ENCODE assay signal across 22 mouse cellular contexts in the genomic region with DNA sequence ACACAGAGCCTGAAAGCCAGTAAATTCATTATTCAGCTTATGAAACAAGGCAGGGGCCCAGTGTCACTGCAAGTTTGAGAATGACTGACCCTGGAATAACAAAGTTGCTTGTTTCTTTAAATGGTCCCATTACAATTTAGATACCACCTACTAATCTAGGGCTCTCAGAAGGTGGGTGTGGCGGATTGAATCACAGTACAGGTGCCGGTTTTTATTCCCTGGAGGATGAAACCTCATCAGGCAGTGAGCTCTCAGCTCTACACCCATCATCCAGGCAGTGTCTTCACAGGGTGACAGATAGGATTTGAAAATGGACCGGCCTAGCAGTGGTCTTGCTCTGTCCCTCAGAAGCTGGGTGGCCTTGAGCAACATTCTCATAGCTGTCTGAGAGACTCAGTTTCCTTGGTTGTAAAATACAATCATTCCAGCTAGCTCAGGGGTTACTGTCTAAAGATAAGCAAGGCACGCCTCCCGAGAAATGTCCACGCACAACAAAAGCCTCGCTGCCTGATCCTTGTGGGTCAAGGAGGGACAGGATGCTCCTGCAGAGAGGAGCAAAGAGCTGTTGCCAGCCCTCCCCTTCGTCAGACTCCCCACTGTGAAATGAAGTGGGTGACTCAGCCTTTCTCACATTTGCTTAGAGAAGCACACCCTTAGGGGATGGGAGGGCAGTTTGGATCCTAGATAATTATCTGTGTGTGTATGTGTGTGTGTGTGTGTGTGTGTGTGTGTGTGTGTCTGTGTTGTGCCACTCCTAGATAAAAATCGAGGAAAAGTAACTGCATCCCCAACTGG. TPM values are rescaled to one million over a fixed set of nuclear protein-coding genes. Genes with fewer than 3 reads are reported as not detected.
DNase-seq lines count a peak whose midpoint lies in the region; ATAC-seq and TF ChIP-seq lines count a peak whose summit lies in the region.
"Had no signal": no experiment of that assay in that cellular context is flagged by ENCODE, and none has a peak within 500 bp of the region (broad histone marks: within the 10 kb centered on the region; RNA-seq: fewer than 3 reads in every experiment).

No protein-coding gene starts in this region.

- H3K4me2 ChIP-seq in heart, embryonic 14.5 days (ENCODE audit: low read length) = peak overlapping the region; percentile 86
- peak overlapping the region; percentile 86 for H3K4me2 ChIP-seq in myocyte (ENCODE audit: low read depth)
- H3K4me2 ChIP-seq in midbrain, embryonic 16.5 days (ENCODE audit: low read length) = no peak overlapping the region
- H3K4me2 ChIP-seq: embryonic facial prominence, embryonic 13.5 days; forebrain, embryonic 15.5 days; hindbrain, embryonic 15.5 days; intestine, embryonic 15.5 days; limb, embryonic 15.5 days; liver, embryonic 15.5 days had no signal

- ATAC-seq in frontal cortex, adult (ENCODE audit: low TSS enrichment) = peak; percentile 35; the same call in 1 of the 2 replicates
- no peak for ATAC-seq in heart, embryonic 14.5 days (ENCODE audit: insufficient number of reproducible peaks, insufficient read depth, low FRiP score, low read depth)
- no peak for ATAC-seq in midbrain, embryonic 16.5 days
- ATAC-seq: forebrain, embryonic 15.5 days; intestine, embryonic 15.5 days had no signal

- H3K27me3 ChIP-seq in heart, embryonic 14.5 days (ENCODE audit: control insufficient read depth, insufficient read depth, low read length) = 0 out of 2 replicates have a peak, but pooled peaks cover 4% of the 10 kb centered on the region
- H3K27me3 ChIP-seq in myocyte (ENCODE audit: control insufficient read depth, insufficient read depth, insufficient read length) = no peaks in the 10 kb centered on the region
- peaks cover 36% of the 10 kb centered on the region for H3K27me3 ChIP-seq in midbrain, embryonic 16.5 days (ENCODE audit: control insufficient read depth, insufficient read depth, low read depth, low read length)

- no peaks in the 10 kb centered on the region for H3K36me3 ChIP-seq in heart, embryonic 14.5 days (ENCODE audit: control insufficient read depth, insufficient read depth, low read length)
- no peaks in the 10 kb centered on the region for H3K36me3 ChIP-seq in myocyte (ENCODE audit: control insufficient read depth, insufficient read depth)
- no peaks in the 10 kb centered on the region for H3K36me3 ChIP-seq in midbrain, embryonic 16.5 days (ENCODE audit: control insufficient read depth, insufficient read depth, low read length)
- H3K36me3 ChIP-seq: embryonic facial prominence, embryonic 13.5 days; forebrain, embryonic 15.5 days; hindbrain, embryonic 15.5 days; intestine, embryonic 15.5 days; limb, embryonic 15.5 days; liver, embryonic 15.5 days; midbrain, embryonic 10.5 days had no signal

- TF ChIP-seq POLR2A in myocyte (IDR thresholded peaks at IDR 0.05; ENCODE audit: insufficient read length, low read depth) = no peak

- peak overlapping the region; percentile 38 to 91 for H3K27ac ChIP-seq in heart, embryonic 14.5 days (replicated peaks in 1 of 2; ENCODE audit: control insufficient read depth in 1 of 2, insufficient read depth in 1 of 2, low read depth in 2 of 2, low read length in 2 of 2)
- no peak overlapping the region for H3K27ac ChIP-seq in midbrain, embryonic 16.5 days (ENCODE audit: low read length)
- H3K27ac ChIP-seq: embryonic facial prominence, embryonic 13.5 days; forebrain, embryonic 15.5 days; hindbrain, embryonic 15.5 days; intestine, embryonic 15.5 days; limb, embryonic 15.5 days; liver, embryonic 15.5 days; macrophage; midbrain, embryonic 10.5 days had no signal

- H3K9ac ChIP-seq in heart, embryonic 14.5 days (ENCODE audit: low read length) = peak overlapping the region; percentile 90
- no peak overlapping the region for H3K9ac ChIP-seq in midbrain, embryonic 16.5 days (ENCODE audit: low read depth, low read length)
- H3K9ac ChIP-seq: embryonic facial prominence, embryonic 13.5 days; forebrain, embryonic 15.5 days; hindbrain, embryonic 15.5 days; intestine, embryonic 15.5 days; limb, embryonic 15.5 days; liver, embryonic 15.5 days had no signal

- DNase-seq in frontal cortex, postnatal 36 days (ENCODE audit: low spot score in 2 of 2) = no peak
- DNase-seq in heart, adult 18-20 months = no peak
- peak; percentile 64 for DNase-seq in NIH3T3 (ENCODE audit: low read depth)
- DNase-seq in adrenal gland, adult (ENCODE audit: inconsistent age in 2 of 2, low spot score in 1 of 2) = no peak
- DNase-seq: adrenal gland, adult 2 months; cerebellum, adult 9-10 months; gastrocnemius, adult 2 months; kidney, adult 9 months; kidney, postnatal 25 days; thymus, postnatal 36 days had no signal

- WGBS in heart, embryonic 14.5 days = 23% methylated on average over 9 of the region's 9 CpGs
- 38% methylated on average over 9 of the region's 9 CpGs for WGBS in midbrain, embryonic 16.5 days

- H3K79me2 ChIP-seq in myocyte (ENCODE audit: control insufficient read depth, insufficient read depth) = peaks cover 20% of the 10 kb centered on the region

- H3ac ChIP-seq in myocyte (ENCODE audit: control insufficient read depth, insufficient read length) = no peak overlapping the region

- H3K9me3 ChIP-seq in heart, embryonic 14.5 days (ENCODE audit: control insufficient read depth, low read length) = no peaks in the 10 kb centered on the region
- H3K9me3 ChIP-seq in midbrain, embryonic 16.5 days (replicated peaks; ENCODE audit: control insufficient read depth, low read length, poor library complexity, severe bottlenecking) = no peaks in the 10 kb centered on the region
- H3K9me3 ChIP-seq: embryonic facial prominence, embryonic 13.5 days; forebrain, embryonic 15.5 days; hindbrain, embryonic 15.5 days; intestine, embryonic 15.5 days; limb, embryonic 15.5 days; liver, embryonic 15.5 days; midbrain, embryonic 10.5 days had no signal

- H3K4me3 ChIP-seq in heart, embryonic 14.5 days (ENCODE audit: control insufficient read depth in 1 of 2, insufficient read depth in 1 of 2, low read depth in 1 of 2, low read length in 2 of 2) = peak overlapping the region; percentile 4 to 79; a peak in 3 of 4 replicates
- H3K4me3 ChIP-seq in myocyte = no peak overlapping the region
- no peak overlapping the region for H3K4me3 ChIP-seq in midbrain, embryonic 16.5 days (ENCODE audit: low read depth, low read length)
- H3K4me3 ChIP-seq: embryonic facial prominence, embryonic 13.5 days; forebrain, embryonic 15.5 days; gastrocnemius, adult 2 months; hindbrain, embryonic 15.5 days; intestine, embryonic 15.5 days; limb, embryonic 15.5 days; liver, embryonic 15.5 days; midbrain, embryonic 10.5 days had no signal

- H3K4me1 ChIP-seq in heart, embryonic 14.5 days (ENCODE audit: control insufficient read depth in 2 of 2, insufficient read depth in 2 of 2, low read length in 2 of 2) = peaks cover 26 to 36% of the 10 kb centered on the region in 2 experiments
- peaks cover 7% of the 10 kb centered on the region; the same call in 1 of the 2 replicates for H3K4me1 ChIP-seq in midbrain, embryonic 16.5 days (ENCODE audit: control insufficient read depth, insufficient read depth, low read length)

TF ChIP-seq in myocyte, 11 proteins besides CTCF, POLR2A, EP300 and RAD21:
- TF ChIP-seq SRF (IDR thresholded peaks at IDR 0.05; ENCODE audit: control insufficient read depth, insufficient read length, low read depth) (no peak), TCF3 (IDR thresholded peaks at IDR 0.05; ENCODE audit: insufficient read length, low read depth) (no peak), MYOD1 (IDR thresholded peaks at IDR 0.05; ENCODE audit: control insufficient read depth in 1 of 3, insufficient read length in 2 of 3, low read depth in 2 of 3) (no peak), CEBPB (IDR thresholded peaks at IDR 0.05; ENCODE audit: insufficient read depth, poor library complexity, severe bottlenecking) (no peak), E2F4 (IDR thresholded peaks at IDR 0.05; ENCODE audit: insufficient read depth) (no peak), REST (IDR thresholded peaks at IDR 0.05; ENCODE audit: insufficient read depth, insufficient read length) (no peak), MAX (IDR thresholded peaks at IDR 0.05; ENCODE audit: low read depth) (no peak), USF1 (IDR thresholded peaks at IDR 0.05; ENCODE audit: low read depth) (no peak), MYOG (IDR thresholded peaks at IDR 0.05; ENCODE audit: control insufficient read depth in 1 of 3, insufficient read depth in 1 of 3, insufficient read length in 2 of 3, low read depth in 2 of 3) (peak in 1 of 3 experiments; percentile 12), POLR2AphosphoS2 (IDR thresholded peaks at IDR 0.05; ENCODE audit: insufficient read length, low read depth) (peak; percentile 46), TCF12 (IDR thresholded peaks at IDR 0.05; ENCODE audit: insufficient read depth, poor library complexity, severe bottlenecking) (no peak)

RNA-seq across cellular contexts. Expression of gene Rbm20, which starts 2.8 kb away (rescaled TPM):
- 52.0 and 55.2 TPM in 2 replicates for polyA plus RNA-seq in heart, embryonic 14.5 days (2014; fragmentation: Nextera tagmentation; extraction: Ambion mirVana)
- 100 to 1,000 TPM; 175 to 184 TPM for total RNA-seq in heart, adult 18-20 months (2021)
- polyA plus RNA-seq in myocyte (2012; fragmentation: generic; extraction: Trizol) = 35.4 TPM
- polyA plus RNA-seq in midbrain, embryonic 16.5 days (2015; fragmentation: Nextera tagmentation; extraction: Ambion mirVana) = 0.75 and 0.89 TPM in 2 replicates
- polyA plus RNA-seq: macrophage had no signal

Comparison
In these comparisons a context has a peak if more than half of its experiments do, and no peak if none do; other contexts are left out.
1. H3K4me3 ChIP-seq: peak in heart, embryonic 14.5 days (2 of 2); none in myocyte (single experiment) and midbrain, embryonic 16.5 days (single experiment).
2. RNA of gene Rbm20, which starts 2.8 kb away (polyA plus RNA-seq): 52.0 to 55.2 TPM in heart, embryonic 14.5 days and 35.4 TPM in myocyte (single experiment); 0.75 to 0.89 TPM in midbrain, embryonic 16.5 days; every median in the first group is over 10 times any median in the second.